16 mouse cellular contexts compared by ENCODE assay signal in genomic region chr1:165701562-165701961, GRCm38 (mm10). TPM values are rescaled to one million over a fixed set of nuclear protein-coding genes. Genes with fewer than 3 reads are reported as not detected.
DNase-seq lines count a peak whose midpoint lies in the region; ATAC-seq and TF ChIP-seq lines count a peak whose summit lies in the region.
"Had no signal": no experiment of that assay in that cellular context is flagged by ENCODE, and none has a peak within 500 bp of the region (broad histone marks: within the 10 kb centered on the region; RNA-seq: fewer than 3 reads in every experiment).

No protein-coding gene starts in this region.

- H3K4me1 ChIP-seq in kidney, postnatal 0 days (replicated peaks; ENCODE audit: insufficient read depth, low read length): peaks cover 43% of the 10 kb centered on the region
- H3K4me1 ChIP-seq in heart, embryonic 16.5 days (ENCODE audit: control insufficient read depth, insufficient read depth, low read length): peaks cover 83% of the 10 kb centered on the region

- 36% methylated on average over 9 of the region's 9 CpGs for WGBS in kidney, postnatal 0 days
- 23% methylated on average over 9 of the region's 9 CpGs for WGBS in heart, embryonic 16.5 days

- no peak for ATAC-seq in kidney, postnatal 0 days (replicated peaks; ENCODE audit: low FRiP score, low read depth)
- ATAC-seq in heart, embryonic 16.5 days (replicated peaks; ENCODE audit: extremely low read depth, insufficient read depth, low FRiP score): no peak
- peak; percentile 5; the same call in 1 of the 2 replicates for ATAC-seq in megakaryocyte, adult 5-6 weeks (ENCODE audit: poor library complexity, severe bottlenecking)
- ATAC-seq: forebrain, embryonic 15.5 days; Patski had no signal

- H3K27me3 ChIP-seq in kidney, postnatal 0 days (ENCODE audit: insufficient read depth, low read length): no peaks in the 10 kb centered on the region
- H3K27me3 ChIP-seq in heart, embryonic 16.5 days (ENCODE audit: control insufficient read depth, insufficient read depth, low read length): no peaks in the 10 kb centered on the region
- H3K27me3 ChIP-seq: embryonic facial prominence, embryonic 15.5 days; forebrain, embryonic 15.5 days had no signal

- TF ChIP-seq CTCF in gastrocnemius, adult 2 months (IDR thresholded peaks at IDR 0.05): no peak
- no peak for TF ChIP-seq CTCF in kidney, postnatal 0 days (IDR thresholded peaks at IDR 0.05; ENCODE audit: low read depth)

- DNase-seq in gastrocnemius, adult 2 months: peak; percentile 13
- no peak for DNase-seq in gastrocnemius, postnatal 10 days
- peak; percentile 61 for DNase-seq in kidney, postnatal 0 days (ENCODE audit: low spot score)
- DNase-seq in kidney, postnatal 10 days: no peak
- DNase-seq in ovary, postnatal 14 days (ENCODE audit: low spot score): no peak
- no peak for DNase-seq in cerebellum, postnatal 14 days
- DNase-seq: cerebellum, adult 18-20 months; kidney, postnatal 14 days; lung, postnatal 14 days; right cerebral cortex, postnatal 4 days had no signal

- peak overlapping the region; percentile 49; the same call in 1 of the 2 replicates for H3K4me2 ChIP-seq in kidney, postnatal 0 days (ENCODE audit: low read length)
- H3K4me2 ChIP-seq in heart, embryonic 16.5 days (ENCODE audit: low read depth, low read length): peak overlapping the region; percentile 66
- H3K4me2 ChIP-seq: embryonic facial prominence, embryonic 15.5 days; forebrain, embryonic 15.5 days had no signal

- H3K4me3 ChIP-seq in gastrocnemius, adult 2 months: peak overlapping the region; percentile 64
- H3K4me3 ChIP-seq in kidney, postnatal 0 days (replicated peaks; ENCODE audit: low read depth, low read length): no peak overlapping the region
- peak overlapping the region; percentile 9 for H3K4me3 ChIP-seq in heart, embryonic 16.5 days (ENCODE audit: low read length)
- H3K4me3 ChIP-seq: embryonic facial prominence, embryonic 15.5 days; forebrain, embryonic 15.5 days; left cerebral cortex, adult 2 months had no signal

- peak overlapping the region; percentile 99 for H3K27ac ChIP-seq in gastrocnemius, adult 2 months
- peak overlapping the region; percentile 42; the same call in 1 of the 2 replicates for H3K27ac ChIP-seq in kidney, postnatal 0 days
- H3K27ac ChIP-seq in heart, embryonic 16.5 days (ENCODE audit: low read length): peak overlapping the region; percentile 90
- H3K27ac ChIP-seq: embryonic facial prominence, embryonic 15.5 days; forebrain, embryonic 15.5 days; left cerebral cortex, adult 2 months had no signal

- intact Hi-C loops in gastrocnemius, adult 2 months (cut with DNase I): no loop called here

- H3K9ac ChIP-seq in kidney, postnatal 0 days (ENCODE audit: low read depth, low read length): no peak overlapping the region
- peak overlapping the region; percentile 68; the same call in 1 of the 2 replicates for H3K9ac ChIP-seq in heart, embryonic 16.5 days (ENCODE audit: low read length)
- H3K9ac ChIP-seq: embryonic facial prominence, embryonic 15.5 days; forebrain, embryonic 15.5 days had no signal

- H3K9me3 ChIP-seq in kidney, postnatal 0 days (replicated peaks; ENCODE audit: low read length): no peaks in the 10 kb centered on the region
- no peaks in the 10 kb centered on the region for H3K9me3 ChIP-seq in heart, embryonic 16.5 days (replicated peaks; ENCODE audit: control insufficient read depth, low read length)
- H3K9me3 ChIP-seq: embryonic facial prominence, embryonic 15.5 days; forebrain, embryonic 15.5 days had no signal

- no peaks in the 10 kb centered on the region for H3K36me3 ChIP-seq in kidney, postnatal 0 days (ENCODE audit: insufficient read depth, low read length)
- no peaks in the 10 kb centered on the region; the same call in 1 of the 2 replicates for H3K36me3 ChIP-seq in heart, embryonic 16.5 days (ENCODE audit: control insufficient read depth, insufficient read depth)
- H3K36me3 ChIP-seq: embryonic facial prominence, embryonic 15.5 days; forebrain, embryonic 15.5 days had no signal

RNA-seq across cellular contexts. Expression of gene Rcsd1, which starts 8.0 kb away (rescaled TPM):
- 10 to 100 TPM; 93.3 to 95.0 TPM for total RNA-seq in gastrocnemius, adult 2 months (2021)
- total RNA-seq in gastrocnemius, postnatal 10 days (2021): 100 to 1,000 TPM; 128 to 138 TPM
- polyA plus RNA-seq in kidney, postnatal 0 days (2015; fragmentation: Nextera tagmentation; extraction: Ambion mirVana): 53.7 and 57.5 TPM in 2 replicates
- 99.3 and 111 TPM in 2 replicates for polyA plus RNA-seq in heart, embryonic 16.5 days (2015; fragmentation: Nextera tagmentation; extraction: Ambion mirVana)
- total RNA-seq in megakaryocyte, adult 5-6 weeks (2015): 82.1 and 88.8 TPM in 2 replicates
- total RNA-seq in megakaryocyte, adult 5-6 weeks (2017): 184 and 199 TPM in 2 replicates

Comparison
In these comparisons a context has a peak if more than half of its experiments do, and no peak if none do; other contexts are left out.
1. DNase-seq: peak in gastrocnemius, adult 2 months (single experiment) and kidney, postnatal 0 days (single experiment); none in gastrocnemius, postnatal 10 days (single experiment), kidney, postnatal 10 days (single experiment), ovary, postnatal 14 days (single experiment) and cerebellum, postnatal 14 days (0 of 2).
2. H3K27ac ChIP-seq: peak in every context shown above with its lines; median percentile 99 in gastrocnemius, adult 2 months; 90 in heart, embryonic 16.5 days; 42 in kidney, postnatal 0 days.